Mouse (Mus musculus): Measurements from ENCODE around the gene Rnf180. TPM values are rescaled to one million over a fixed set of nuclear protein-coding genes. Genes with fewer than 3 reads are reported as not detected.

The Rnf180 gene
- polyA plus RNA-seq, 1 experiment from 2014 or later = 1.0 TPM

GRCm38 (mm10) chr13:105227126-105227525 lies 67.5 kb downstream of the Rnf180 start:
- DNase-seq = no peak
- no peaks in the 10 kb centered on the region for H3K9me3 ChIP-seq (ENCODE audit: low read length)
- no peak overlapping the region for H3K4me2 ChIP-seq (ENCODE audit: low read depth, low read length)
- no peaks in the 10 kb centered on the region for H3K27me3 ChIP-seq (ENCODE audit: insufficient read depth, low read length)
- H3K27ac ChIP-seq (ENCODE audit: low read depth) = no peak overlapping the region
- 66% methylated on average over 4 of the region's 4 CpGs for WGBS (ENCODE audit: insufficient replicate concordance)
- H3K4me3 ChIP-seq (ENCODE audit: low read depth, low read length) = no peak overlapping the region
- no peaks in the 10 kb centered on the region for H3K4me1 ChIP-seq (ENCODE audit: insufficient read depth)
- no peak for ATAC-seq
- H3K36me3 ChIP-seq (replicated peaks; ENCODE audit: insufficient read depth, low read length) = no peaks in the 10 kb centered on the region
- no peak overlapping the region for H3K9ac ChIP-seq (replicated peaks)
- TF ChIP-seq EP300 (IDR thresholded peaks at IDR 0.05; ENCODE audit: low read depth) (no peak), CTCF (IDR thresholded peaks at IDR 0.05; ENCODE audit: low read depth) (no peak)

GRCm38 (mm10) chr13:105224048-105224447 lies 70.6 kb downstream of the Rnf180 start:
- H3K4me2 ChIP-seq (ENCODE audit: low read depth, low read length) = no peak overlapping the region
- H3K4me1 ChIP-seq (ENCODE audit: insufficient read depth) = no peaks in the 10 kb centered on the region
- no peaks in the 10 kb centered on the region for H3K36me3 ChIP-seq (replicated peaks; ENCODE audit: insufficient read depth, low read length)
- no peak for TF ChIP-seq CTCF (IDR thresholded peaks at IDR 0.05; ENCODE audit: low read depth)
- no peak for TF ChIP-seq EP300 (IDR thresholded peaks at IDR 0.05; ENCODE audit: low read depth)
- 45% methylated on average over 10 of the region's 10 CpGs for WGBS (ENCODE audit: insufficient replicate concordance)
- H3K4me3 ChIP-seq (ENCODE audit: low read depth, low read length) = no peak overlapping the region
- no peaks in the 10 kb centered on the region for H3K27me3 ChIP-seq (ENCODE audit: insufficient read depth, low read length)
- peak; percentile 31; the same call in 1 of the 2 replicates for ATAC-seq
- no peak overlapping the region for H3K9ac ChIP-seq (replicated peaks)
- DNase-seq = no peak
- H3K9me3 ChIP-seq (ENCODE audit: low read length) = no peaks in the 10 kb centered on the region
- H3K27ac ChIP-seq (ENCODE audit: low read depth) = no peak overlapping the region

- 62% methylated on average over 3 of the region's 3 CpGs for WGBS (ENCODE audit: insufficient replicate concordance)
- Histone ChIP-seq H3K36me3 (replicated peaks; ENCODE audit: insufficient read depth, low read length) (no peaks in the 10 kb centered on the region), H3K4me1 (ENCODE audit: insufficient read depth) (no peaks in the 10 kb centered on the region), H3K27ac (ENCODE audit: low read depth) (no peak overlapping the region), H3K4me2 (ENCODE audit: low read depth, low read length) (no peak overlapping the region), H3K9ac (replicated peaks) (no peak overlapping the region), H3K27me3 (ENCODE audit: insufficient read depth, low read length) (no peaks in the 10 kb centered on the region), H3K4me3 (ENCODE audit: low read depth, low read length) (no peak overlapping the region), H3K9me3 (ENCODE audit: low read length) (no peaks in the 10 kb centered on the region)
- DNase-seq = no peak
- no peak; the same call in 1 of the 2 replicates for ATAC-seq
- no peak for TF ChIP-seq EP300 (IDR thresholded peaks at IDR 0.05; ENCODE audit: low read depth)
- TF ChIP-seq CTCF (IDR thresholded peaks at IDR 0.05; ENCODE audit: low read depth) = peak; percentile 70
Observed at GRCm38 (mm10) chr13:105223147-105223546, 71.5 kb downstream of the Rnf180 start.

- H3K4me3 ChIP-seq (ENCODE audit: low read depth, low read length) = no peak overlapping the region
- DNase-seq = no peak
- no peak overlapping the region for H3K4me2 ChIP-seq (ENCODE audit: low read depth, low read length)
- H3K27ac ChIP-seq (ENCODE audit: low read depth) = no peak overlapping the region
- no peaks in the 10 kb centered on the region for H3K9me3 ChIP-seq (ENCODE audit: low read length)
- no peak overlapping the region for H3K9ac ChIP-seq (replicated peaks)
- 79% methylated on average over 5 of the region's 5 CpGs for WGBS (ENCODE audit: insufficient replicate concordance)
- H3K4me1 ChIP-seq (ENCODE audit: insufficient read depth) = no peaks in the 10 kb centered on the region
- ATAC-seq = no peak
- no peaks in the 10 kb centered on the region for H3K27me3 ChIP-seq (ENCODE audit: insufficient read depth, low read length)
- TF ChIP-seq EP300 (IDR thresholded peaks at IDR 0.05; ENCODE audit: low read depth) (no peak), CTCF (IDR thresholded peaks at IDR 0.05; ENCODE audit: low read depth) (no peak)
- H3K36me3 ChIP-seq (replicated peaks; ENCODE audit: insufficient read depth, low read length) = no peaks in the 10 kb centered on the region
Observed at GRCm38 (mm10) chr13:105222016-105222725, 72.4 kb downstream of the Rnf180 start.

GRCm38 (mm10) chr13:105210746-105211145 lies 83.9 kb downstream of the Rnf180 start:
- no peaks in the 10 kb centered on the region for H3K4me1 ChIP-seq (ENCODE audit: insufficient read depth)
- WGBS (ENCODE audit: insufficient replicate concordance) = 51% methylated on average over 3 of the region's 3 CpGs
- no peak overlapping the region for H3K9ac ChIP-seq (replicated peaks)
- no peak overlapping the region for H3K4me2 ChIP-seq (ENCODE audit: low read depth, low read length)
- TF ChIP-seq EP300 (IDR thresholded peaks at IDR 0.05; ENCODE audit: low read depth) = no peak
- no peak for TF ChIP-seq CTCF (IDR thresholded peaks at IDR 0.05; ENCODE audit: low read depth)
- no peaks in the 10 kb centered on the region for H3K27me3 ChIP-seq (ENCODE audit: insufficient read depth, low read length)
- H3K36me3 ChIP-seq (replicated peaks; ENCODE audit: insufficient read depth, low read length) = no peaks in the 10 kb centered on the region
- peak; percentile 83 for ATAC-seq
- no peak overlapping the region for H3K27ac ChIP-seq (ENCODE audit: low read depth)
- H3K4me3 ChIP-seq (ENCODE audit: low read depth, low read length) = no peak overlapping the region
- no peak for DNase-seq
- H3K9me3 ChIP-seq (ENCODE audit: low read length) = no peaks in the 10 kb centered on the region

- WGBS (ENCODE audit: insufficient replicate concordance) = 80% methylated on average over 3 of the region's 3 CpGs
- no peak for ATAC-seq
- H3K27ac ChIP-seq (ENCODE audit: low read depth) = no peak overlapping the region
Observed at GRCm38 (mm10) chr13:105203851-105204250, 90.8 kb downstream of the Rnf180 start.

More at GRCm38 (mm10) chr13:105203851-105204250, 90.8 kb downstream of the Rnf180 start:
- Histone ChIP-seq H3K4me1 (ENCODE audit: insufficient read depth) (no peaks in the 10 kb centered on the region), H3K36me3 (replicated peaks; ENCODE audit: insufficient read depth, low read length) (no peaks in the 10 kb centered on the region), H3K9me3 (ENCODE audit: low read length) (no peaks in the 10 kb centered on the region), H3K27me3 (ENCODE audit: insufficient read depth, low read length) (no peaks in the 10 kb centered on the region), H3K9ac (replicated peaks) (no peak overlapping the region), H3K4me3 (ENCODE audit: low read depth, low read length) (no peak overlapping the region), H3K4me2 (ENCODE audit: low read depth, low read length) (no peak overlapping the region)
- TF ChIP-seq CTCF (IDR thresholded peaks at IDR 0.05; ENCODE audit: low read depth) (no peak), EP300 (IDR thresholded peaks at IDR 0.05; ENCODE audit: low read depth) (no peak)
- no peak for DNase-seq

Data from liver, postnatal 0 days (tissue).